Mouse (Mus musculus): ENCODE data around the gene Chchd3.

The Chchd3 gene

DNA sequence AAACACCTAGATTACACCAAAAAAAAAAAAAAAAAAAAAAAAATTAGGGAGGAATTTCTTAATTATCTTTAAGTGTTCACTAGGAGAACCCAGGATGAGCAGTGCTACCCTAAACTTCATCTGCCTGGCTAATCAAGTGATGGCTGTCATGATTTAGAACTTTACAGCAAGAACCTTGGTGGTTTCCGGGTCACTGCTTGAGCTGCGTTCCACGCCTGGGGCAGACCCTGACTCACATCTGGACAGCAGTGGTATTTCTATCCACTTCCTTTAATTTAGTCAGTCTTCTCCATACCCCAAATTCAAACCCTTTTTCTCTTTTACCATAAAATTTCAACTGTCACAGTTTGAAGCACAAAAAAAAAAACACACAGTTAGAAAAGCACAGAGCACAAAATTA is 98.0 kb downstream of the Chchd3 start:
- TF ChIP-seq CTCF (conservative IDR thresholded peaks at IDR 0.05; ENCODE audit: low read length) (no peak), NANOG (IDR thresholded peaks at IDR 0.05; ENCODE audit: borderline replicate concordance, low read length) (no peak), POU5F1 (IDR thresholded peaks at IDR 0.05; ENCODE audit: borderline replicate concordance, low read length) (no peak)
- H3K36me3 ChIP-seq (ENCODE audit: insufficient read depth, low read length), result peaks cover 1% of the 10 kb centered on the region; the same call in 1 of the 2 replicates

DNA sequence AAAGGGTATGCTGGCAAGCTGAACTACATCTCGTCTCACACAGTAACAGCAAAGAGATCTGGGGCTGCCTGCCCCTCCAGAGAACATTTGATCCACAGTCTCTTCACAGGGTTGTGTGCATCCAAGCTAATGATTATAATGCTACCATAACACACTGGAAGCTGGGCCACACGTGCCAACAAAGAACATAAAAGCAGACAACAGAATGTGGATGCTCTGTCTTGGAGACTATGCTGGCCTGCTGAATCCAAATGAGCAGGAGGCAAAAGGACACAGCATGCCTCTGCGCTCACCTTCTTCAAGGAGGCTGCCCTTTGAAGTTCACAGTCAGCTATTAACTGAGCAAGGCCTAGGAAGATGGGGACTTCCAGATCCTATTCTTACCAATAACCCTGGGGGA is 98.6 kb downstream of the Chchd3 start:
- Histone ChIP-seq H3K9me3 (ENCODE audit: low read length) (no peaks in the 10 kb centered on the region), H3K4me3 (replicated peaks; ENCODE audit: low read length) (no peak overlapping the region), H3K27me3 (ENCODE audit: insufficient read depth, low read length) (no peaks in the 10 kb centered on the region), H3K4me1 (replicated peaks; ENCODE audit: low read depth, low read length) (no peaks in the 10 kb centered on the region), H3K36me3 (ENCODE audit: insufficient read depth, low read length) (no peaks in the 10 kb centered on the region)
- no peak for TF ChIP-seq CTCF (conservative IDR thresholded peaks at IDR 0.05; ENCODE audit: low read length)
- TF ChIP-seq POU5F1 (IDR thresholded peaks at IDR 0.05; ENCODE audit: borderline replicate concordance, low read length), result no peak
- no peak for TF ChIP-seq NANOG (IDR thresholded peaks at IDR 0.05; ENCODE audit: borderline replicate concordance, low read length)

More for the DNA sequence above, 98.0 kb downstream of the Chchd3 start:
- Histone ChIP-seq H3K4me1 (replicated peaks; ENCODE audit: low read depth, low read length) (no peaks in the 10 kb centered on the region), H3K27me3 (ENCODE audit: insufficient read depth, low read length) (no peaks in the 10 kb centered on the region), H3K4me3 (replicated peaks; ENCODE audit: low read length) (no peak overlapping the region), H3K9me3 (ENCODE audit: low read length) (no peaks in the 10 kb centered on the region)

DNA sequence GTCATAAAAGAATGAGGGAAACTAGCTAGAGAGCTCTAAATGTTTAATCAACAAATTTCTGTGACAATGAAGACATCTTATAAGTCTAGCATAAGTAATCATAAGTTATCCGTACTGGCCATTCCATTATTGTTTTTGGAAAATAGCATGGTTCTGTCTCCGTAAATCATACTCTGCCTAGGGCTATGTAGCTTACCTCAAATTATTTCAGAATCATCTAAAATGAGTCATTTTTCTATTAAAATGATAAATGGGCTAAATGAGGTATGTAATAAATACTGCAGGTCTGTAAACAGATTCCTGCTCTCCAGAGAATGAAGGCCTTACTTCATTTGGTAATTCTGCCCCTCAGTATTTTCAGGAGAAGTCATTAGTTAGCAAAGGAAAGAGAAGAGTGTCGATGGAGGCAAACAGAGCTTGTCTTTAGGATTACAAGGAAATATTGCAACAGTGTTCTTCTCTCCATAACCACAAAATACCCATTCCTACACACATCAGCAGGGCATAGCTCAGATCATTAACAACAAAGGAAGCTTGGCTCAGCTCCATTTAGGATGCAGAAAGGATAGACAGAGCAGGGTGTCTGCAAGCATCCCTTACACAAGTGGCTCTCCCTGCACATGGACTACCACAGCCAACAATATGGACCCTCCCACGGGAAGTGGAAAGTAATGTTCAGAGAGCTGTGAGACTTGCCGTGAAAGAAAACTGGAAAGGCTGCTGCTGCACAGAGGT is 100.1 kb downstream of the Chchd3 start:
- H3K27me3 ChIP-seq (ENCODE audit: insufficient read depth, low read length), result no peaks in the 10 kb centered on the region
- H3K4me3 ChIP-seq (replicated peaks; ENCODE audit: low read length), result no peak overlapping the region
- H3K4me1 ChIP-seq (replicated peaks; ENCODE audit: low read depth, low read length), result no peaks in the 10 kb centered on the region
- TF ChIP-seq POU5F1 (IDR thresholded peaks at IDR 0.05; ENCODE audit: borderline replicate concordance, low read length) (no peak), CTCF (conservative IDR thresholded peaks at IDR 0.05; ENCODE audit: low read length) (no peak), NANOG (IDR thresholded peaks at IDR 0.05; ENCODE audit: borderline replicate concordance, low read length) (no peak)
- H3K9me3 ChIP-seq (ENCODE audit: low read length), result no peaks in the 10 kb centered on the region
- H3K36me3 ChIP-seq (ENCODE audit: insufficient read depth, low read length), result no peaks in the 10 kb centered on the region

DNA sequence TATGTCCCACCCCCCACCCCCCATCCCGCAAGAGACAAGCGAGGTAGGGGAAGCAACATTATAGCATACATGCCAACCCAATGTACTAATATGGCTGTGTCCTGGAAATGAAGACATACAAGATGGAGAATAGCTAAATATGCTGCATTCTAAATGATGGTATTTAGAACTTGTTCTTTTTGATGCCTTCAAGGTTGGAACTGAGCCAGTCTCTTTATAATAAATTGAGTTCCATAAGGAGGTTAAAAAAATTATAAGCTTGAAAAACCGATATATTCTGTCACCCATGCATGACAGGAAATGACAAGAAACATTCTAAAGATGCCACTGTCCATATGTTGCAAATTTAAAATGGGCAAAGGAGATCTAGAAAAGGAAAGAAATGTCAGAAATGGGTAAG is 104.6 kb downstream of the Chchd3 start:
- Histone ChIP-seq H3K27me3 (ENCODE audit: insufficient read depth, low read length) (no peaks in the 10 kb centered on the region), H3K36me3 (ENCODE audit: insufficient read depth, low read length) (no peaks in the 10 kb centered on the region), H3K9me3 (ENCODE audit: low read length) (no peaks in the 10 kb centered on the region), H3K4me3 (replicated peaks; ENCODE audit: low read length) (no peak overlapping the region), H3K4me1 (replicated peaks; ENCODE audit: low read depth, low read length) (peaks cover 7% of the 10 kb centered on the region)
- TF ChIP-seq POU5F1 (IDR thresholded peaks at IDR 0.05; ENCODE audit: borderline replicate concordance, low read length) (no peak), CTCF (conservative IDR thresholded peaks at IDR 0.05; ENCODE audit: low read length) (no peak), NANOG (IDR thresholded peaks at IDR 0.05; ENCODE audit: borderline replicate concordance, low read length) (no peak)

DNA sequence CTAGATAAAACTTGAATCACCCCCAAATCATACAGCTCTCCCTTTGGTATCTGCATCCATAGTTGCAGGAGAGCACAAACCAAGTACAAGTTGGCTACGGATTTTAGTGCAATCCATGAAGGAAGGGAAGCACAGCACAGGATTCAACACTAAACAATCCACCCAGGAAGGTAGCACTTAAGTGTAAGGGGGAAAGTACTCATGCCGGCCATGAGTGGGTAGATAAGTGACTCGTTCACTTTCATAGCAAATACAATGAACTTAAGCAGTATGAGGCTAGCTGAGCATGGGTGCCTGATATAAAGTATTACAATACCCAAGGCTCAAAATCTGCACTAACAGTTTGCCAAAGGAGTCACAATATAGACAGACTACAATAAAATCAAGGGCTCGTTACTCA is 109.1 kb downstream of the Chchd3 start:
- no peaks in the 10 kb centered on the region for H3K27me3 ChIP-seq (ENCODE audit: insufficient read depth, low read length)
- TF ChIP-seq CTCF (conservative IDR thresholded peaks at IDR 0.05; ENCODE audit: low read length), result no peak
- TF ChIP-seq NANOG (IDR thresholded peaks at IDR 0.05; ENCODE audit: borderline replicate concordance, low read length), result no peak
- TF ChIP-seq POU5F1 (IDR thresholded peaks at IDR 0.05; ENCODE audit: borderline replicate concordance, low read length), result no peak
- no peaks in the 10 kb centered on the region for H3K36me3 ChIP-seq (ENCODE audit: insufficient read depth, low read length)
- H3K9me3 ChIP-seq (ENCODE audit: low read length), result no peaks in the 10 kb centered on the region
- no peak overlapping the region for H3K4me3 ChIP-seq (replicated peaks; ENCODE audit: low read length)
- peaks cover 7% of the 10 kb centered on the region for H3K4me1 ChIP-seq (replicated peaks; ENCODE audit: low read depth, low read length)

DNA sequence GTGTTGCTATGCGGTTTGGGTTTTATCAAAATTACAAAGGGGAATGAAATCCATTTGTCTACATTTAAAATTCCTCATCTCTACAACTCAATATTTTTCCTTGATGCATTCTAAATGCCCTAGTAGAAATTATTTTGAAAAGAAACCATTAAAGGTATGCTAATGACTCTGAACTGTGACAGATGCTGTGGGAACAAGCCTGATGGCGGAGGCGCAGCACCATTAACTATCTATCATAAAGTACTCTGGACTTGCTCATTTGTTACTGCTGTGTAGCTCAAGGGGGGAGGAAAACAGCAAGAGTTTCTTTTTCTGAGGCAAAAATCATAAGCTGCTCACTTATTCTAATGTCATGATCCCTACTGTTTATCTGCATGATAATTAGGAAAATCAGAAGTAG is 110.4 kb downstream of the Chchd3 start:
- Histone ChIP-seq H3K27me3 (ENCODE audit: insufficient read depth, low read length) (no peaks in the 10 kb centered on the region), H3K9me3 (ENCODE audit: low read length) (no peaks in the 10 kb centered on the region), H3K4me3 (replicated peaks; ENCODE audit: low read length) (no peak overlapping the region), H3K4me1 (replicated peaks; ENCODE audit: low read depth, low read length) (peaks cover 7% of the 10 kb centered on the region), H3K36me3 (ENCODE audit: insufficient read depth, low read length) (no peaks in the 10 kb centered on the region)
- TF ChIP-seq POU5F1 (IDR thresholded peaks at IDR 0.05; ENCODE audit: borderline replicate concordance, low read length) (no peak), CTCF (conservative IDR thresholded peaks at IDR 0.05; ENCODE audit: low read length) (no peak), NANOG (IDR thresholded peaks at IDR 0.05; ENCODE audit: borderline replicate concordance, low read length) (no peak)

DNA sequence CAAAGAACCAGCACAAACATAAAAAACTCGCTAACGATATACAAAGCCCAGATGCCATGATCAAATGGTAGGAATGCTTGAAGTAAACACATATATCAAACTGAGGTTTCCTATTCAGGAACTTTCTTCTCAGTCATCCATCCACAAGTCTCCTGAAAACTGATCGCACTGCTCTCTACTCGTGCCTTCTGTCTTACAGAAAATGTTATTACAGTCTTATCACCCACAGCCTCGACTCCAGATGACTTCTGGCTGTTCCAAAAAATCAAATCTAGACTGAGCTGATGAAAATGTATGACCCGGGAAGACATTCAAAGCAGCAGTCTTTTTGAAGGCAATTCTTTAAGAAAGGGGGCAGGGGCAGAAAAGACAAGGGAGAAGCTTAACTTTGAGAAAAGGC is 112.8 kb downstream of the Chchd3 start:
- Histone ChIP-seq H3K27me3 (ENCODE audit: insufficient read depth, low read length) (no peaks in the 10 kb centered on the region), H3K4me3 (replicated peaks; ENCODE audit: low read length) (no peak overlapping the region), H3K4me1 (replicated peaks; ENCODE audit: low read depth, low read length) (no peaks in the 10 kb centered on the region), H3K36me3 (ENCODE audit: insufficient read depth, low read length) (no peaks in the 10 kb centered on the region), H3K9me3 (ENCODE audit: low read length) (no peaks in the 10 kb centered on the region)
- TF ChIP-seq NANOG (IDR thresholded peaks at IDR 0.05; ENCODE audit: borderline replicate concordance, low read length), result no peak

DNA sequence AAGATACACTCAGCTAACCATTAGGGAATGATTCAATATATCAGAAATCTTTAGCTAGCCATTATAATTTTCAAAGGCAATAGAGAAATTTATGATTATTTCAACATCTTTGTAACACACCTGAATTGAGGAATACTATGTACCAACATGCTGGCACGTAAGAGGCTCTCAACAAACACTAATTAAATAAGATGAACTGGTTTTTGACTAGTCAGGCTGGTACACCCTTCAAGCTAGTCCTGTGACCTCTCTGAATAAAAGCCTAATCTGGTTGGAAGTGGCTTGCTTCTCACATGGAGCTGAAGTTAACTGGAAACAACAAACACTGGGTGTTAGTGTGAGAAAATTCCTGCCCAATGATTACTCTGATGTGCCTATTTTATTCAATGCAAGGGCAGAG is 115.1 kb downstream of the Chchd3 start:
- Histone ChIP-seq H3K36me3 (ENCODE audit: insufficient read depth, low read length) (no peaks in the 10 kb centered on the region), H3K27me3 (ENCODE audit: insufficient read depth, low read length) (no peaks in the 10 kb centered on the region), H3K9me3 (ENCODE audit: low read length) (no peaks in the 10 kb centered on the region), H3K4me3 (replicated peaks; ENCODE audit: low read length) (no peak overlapping the region), H3K4me1 (replicated peaks; ENCODE audit: low read depth, low read length) (no peaks in the 10 kb centered on the region)
- TF ChIP-seq NANOG (IDR thresholded peaks at IDR 0.05; ENCODE audit: borderline replicate concordance, low read length) (no peak), CTCF (conservative IDR thresholded peaks at IDR 0.05; ENCODE audit: low read length) (no peak), POU5F1 (IDR thresholded peaks at IDR 0.05; ENCODE audit: borderline replicate concordance, low read length) (no peak)

DNA sequence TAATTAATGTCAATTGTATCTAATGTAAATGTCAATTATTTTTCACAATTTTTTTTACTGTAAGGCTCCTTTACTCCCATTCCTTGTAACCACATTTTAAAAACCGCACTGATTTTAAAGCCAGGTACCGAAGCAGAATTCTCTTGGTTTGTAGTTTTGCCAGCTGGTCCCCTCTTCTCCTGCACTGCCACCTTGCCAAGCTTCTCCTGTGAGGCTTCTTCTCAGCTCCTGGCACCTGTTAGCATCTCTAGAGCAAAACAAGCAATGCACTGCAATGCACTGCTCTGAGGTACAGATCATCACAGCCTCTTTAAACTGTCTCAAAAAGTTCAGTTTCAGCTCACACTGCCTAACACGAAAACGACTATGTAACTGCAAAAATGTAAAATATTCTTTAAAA is 116.4 kb downstream of the Chchd3 start:
- Histone ChIP-seq H3K9me3 (ENCODE audit: low read length) (no peaks in the 10 kb centered on the region), H3K36me3 (ENCODE audit: insufficient read depth, low read length) (no peaks in the 10 kb centered on the region), H3K27me3 (ENCODE audit: insufficient read depth, low read length) (no peaks in the 10 kb centered on the region), H3K4me1 (replicated peaks; ENCODE audit: low read depth, low read length) (peaks cover 5% of the 10 kb centered on the region; the same call in 1 of the 2 replicates), H3K4me3 (replicated peaks; ENCODE audit: low read length) (no peak overlapping the region)
- TF ChIP-seq CTCF (conservative IDR thresholded peaks at IDR 0.05; ENCODE audit: low read length) (no peak), POU5F1 (IDR thresholded peaks at IDR 0.05; ENCODE audit: borderline replicate concordance, low read length) (no peak), NANOG (IDR thresholded peaks at IDR 0.05; ENCODE audit: borderline replicate concordance, low read length) (no peak)
